Mouse (Mus musculus) MN1 (cell line): Measurements from ENCODE around the gene Bmi1.

Experiments
- DNase-seq: peaks from one replicate; pipeline ENCODE4 v3.0.0-alpha.2; 2016; ENCODE audit warnings: low spot score

The Bmi1 gene

DNA sequence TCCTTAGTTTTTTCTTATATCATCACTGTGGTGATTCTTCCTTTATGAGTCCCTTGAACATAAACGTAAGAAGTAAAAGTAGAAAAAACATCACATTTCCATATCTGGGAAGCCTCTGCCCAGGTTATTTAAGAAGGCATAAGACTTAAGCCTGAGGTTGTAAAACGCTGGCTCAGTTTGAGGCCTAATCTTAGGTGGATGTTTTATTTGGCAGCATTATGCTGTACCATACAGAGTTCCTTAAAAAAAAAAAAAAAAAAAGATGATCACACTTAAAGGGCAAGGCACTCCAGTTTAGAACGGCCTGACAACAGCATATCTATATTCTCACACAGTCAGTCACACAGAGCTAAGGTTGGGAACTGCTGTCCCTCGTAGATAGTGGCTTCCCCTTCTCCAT lies 49.1 kb downstream of the Bmi1 start:
- DNase-seq, result no peak

DNA sequence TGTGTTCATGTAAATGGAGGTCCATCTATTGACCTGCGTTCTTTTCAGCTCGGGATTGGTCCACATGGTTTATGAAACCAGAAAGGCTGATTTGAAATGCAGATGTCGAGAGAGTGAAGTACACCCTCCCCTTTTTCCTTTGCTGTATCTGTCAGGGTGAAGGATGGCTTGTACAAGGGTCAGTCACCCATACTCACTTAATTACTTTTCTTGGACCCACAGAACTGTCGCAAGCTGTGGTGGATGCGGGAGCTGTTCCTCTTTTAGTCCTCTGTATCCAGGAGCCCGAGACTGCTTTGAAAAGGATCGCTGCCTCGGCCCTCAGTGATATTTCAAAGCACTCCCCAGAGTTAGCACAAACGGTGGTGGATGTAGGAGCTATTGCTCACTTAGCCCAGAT lies 54.9 kb downstream of the Bmi1 start:
- DNase-seq, result no peak

GRCm38 (mm10) chr2:18734394-18735127 lies 57.7 kb downstream of the Bmi1 start:
- DNase-seq, result no peak
